Mouse (Mus musculus) cerebellum, adult 18-20 months (tissue): ENCODE measurements at regions not wholly inside any gene's neighbourhood (a gene's known extent, or its start where the extent isn't known, plus 50 kb on each side); places are given as distances from the start of the nearest gene placed in this dataset.

ENCODE experiments used
- DNase-seq, 2 experiments: peaks; one replicate each; pipeline ENCODE4 v3.0.0; 2021

GRCm38 (mm10) chr10:96330639-96331487, 194.5 kb downstream of the Gm5426 start:
- no peak for DNase-seq

- peak; percentile 20 to 26 for DNase-seq
These were observed 196.4 kb downstream of the Gm5426 start for GRCm38 (mm10) chr10:96332731-96333201.

- DNase-seq, result no peak
These were observed 196.8 kb downstream of the Gm5426 start for GRCm38 (mm10) chr10:96333224-96333623.

- peak in 1 of 2 experiments; percentile 25 for DNase-seq
These were observed 199.9 kb downstream of the Gm5426 start for GRCm38 (mm10) chr10:96336271-96336670.

GRCm38 (mm10) chr10:96337088-96337666, 200.8 kb downstream of the Gm5426 start:
- DNase-seq, result no peak

GRCm38 (mm10) chr10:96337797-96338608, 201.6 kb downstream of the Gm5426 start:
- no peak for DNase-seq

- no peak for DNase-seq
These were observed 202.2 kb downstream of the Gm5426 start for GRCm38 (mm10) chr10:96338609-96338978.

GRCm38 (mm10) chr10:96342476-96342875, 206.1 kb downstream of the Gm5426 start:
- DNase-seq, result no peak

- DNase-seq, result no peak
These were observed 207.3 kb downstream of the Gm5426 start for GRCm38 (mm10) chr10:96343666-96344065.

- DNase-seq, result no peak
These were observed 214.3 kb downstream of the Gm5426 start for GRCm38 (mm10) chr10:96350692-96351091.

GRCm38 (mm10) chr10:96351320-96351719, 214.9 kb downstream of the Gm5426 start:
- no peak for DNase-seq

GRCm38 (mm10) chr10:96356980-96357624, 220.7 kb downstream of the Gm5426 start:
- DNase-seq, result no peak

GRCm38 (mm10) chr10:96357632-96358031, 221.2 kb downstream of the Gm5426 start:
- DNase-seq, result no peak

GRCm38 (mm10) chr10:96358984-96359383, 222.6 kb downstream of the Gm5426 start:
- peak; percentile 17 to 27 for DNase-seq

- DNase-seq, result no peak
These were observed 225.8 kb downstream of the Gm5426 start for GRCm38 (mm10) chr10:96362211-96362610.

- no peak for DNase-seq
These were observed 227.5 kb downstream of the Gm5426 start for GRCm38 (mm10) chr10:96363867-96364266.

- DNase-seq, result no peak
These were observed 228.7 kb downstream of the Gm5426 start for GRCm38 (mm10) chr10:96365101-96365500.

- DNase-seq, result no peak
These were observed 230.5 kb downstream of the Gm5426 start for GRCm38 (mm10) chr10:96366871-96367270.

- DNase-seq, result peak; percentile 40 to 54
These were observed 234.3 kb downstream of the Gm5426 start for GRCm38 (mm10) chr10:96370547-96371320.

- DNase-seq, result peak in 1 of 2 experiments; percentile 13
These were observed 234.9 kb downstream of the Gm5426 start for GRCm38 (mm10) chr10:96371321-96371653.

- DNase-seq, result no peak
These were observed 236.4 kb downstream of the Gm5426 start for GRCm38 (mm10) chr10:96372616-96373346.
